Comparison of ENCODE assay signal across 16 mouse cellular contexts in genomic region chr6:145471638-145472247, GRCm38 (mm10).
DNase-seq lines count a peak whose midpoint lies in the region; ATAC-seq and TF ChIP-seq lines count a peak whose summit lies in the region.
"Had no signal": no experiment of that assay in that cellular context is flagged by ENCODE, and none has a peak within 500 bp of the region (broad histone marks: within the 10 kb centered on the region; RNA-seq: fewer than 3 reads in every experiment).

No protein-coding gene starts in this region.

- ATAC-seq in liver, embryonic 16.5 days (ENCODE audit: low read depth): peak; percentile 24; the same call in 1 of the 2 replicates
- ATAC-seq in liver, embryonic 11.5 days (replicated peaks; ENCODE audit: low FRiP score): no peak
- no peak; the same call in 1 of the 2 replicates for ATAC-seq in neural tube, embryonic 14.5 days (ENCODE audit: low read depth)
- 0 out of 2 replicates have a peak, but pooled peaks have one; percentile 33 for ATAC-seq in hindbrain, postnatal 0 days
- ATAC-seq: activated CD4-positive, CD25-positive, alpha-beta regulatory T cell, adult 4 months had no signal

- no peaks in the 10 kb centered on the region for H3K36me3 ChIP-seq in liver, embryonic 16.5 days (ENCODE audit: control insufficient read depth, insufficient read depth)
- no peaks in the 10 kb centered on the region for H3K36me3 ChIP-seq in liver, embryonic 11.5 days (ENCODE audit: control insufficient read depth, insufficient read depth, low read length)
- no peaks in the 10 kb centered on the region for H3K36me3 ChIP-seq in neural tube, embryonic 14.5 days (ENCODE audit: control insufficient read depth, insufficient read depth, low read length)
- H3K36me3 ChIP-seq in hindbrain, postnatal 0 days (ENCODE audit: insufficient read depth, low read length): no peaks in the 10 kb centered on the region
- H3K36me3 ChIP-seq: limb, embryonic 12.5 days had no signal

- TF ChIP-seq CTCF in hindbrain, postnatal 0 days (IDR thresholded peaks at IDR 0.05; ENCODE audit: low read depth): peak; percentile 23; the same call in 1 of the 2 replicates

- H3K9me3 ChIP-seq in liver, embryonic 16.5 days (replicated peaks; ENCODE audit: control insufficient read depth, low read length): no peaks in the 10 kb centered on the region
- no peaks in the 10 kb centered on the region for H3K9me3 ChIP-seq in liver, embryonic 11.5 days (ENCODE audit: control insufficient read depth, low read length)
- H3K9me3 ChIP-seq in neural tube, embryonic 14.5 days (ENCODE audit: control insufficient read depth, low read length): no peaks in the 10 kb centered on the region
- H3K9me3 ChIP-seq in hindbrain, postnatal 0 days (ENCODE audit: low read length): no peaks in the 10 kb centered on the region

- no peak overlapping the region for H3K27ac ChIP-seq in liver, embryonic 16.5 days (ENCODE audit: low read length)
- H3K27ac ChIP-seq in liver, embryonic 11.5 days (ENCODE audit: low read depth, low read length): no peak overlapping the region
- peak overlapping the region; percentile 28; the same call in 1 of the 2 replicates for H3K27ac ChIP-seq in neural tube, embryonic 14.5 days (ENCODE audit: low read depth, low read length)
- no peak overlapping the region for H3K27ac ChIP-seq in hindbrain, postnatal 0 days
- H3K27ac ChIP-seq: limb, embryonic 12.5 days had no signal

- no peak for DNase-seq in liver, embryonic 11.5 days (ENCODE audit: low spot score)
- DNase-seq in neural tube, embryonic 10.5 days (ENCODE audit: extremely low spot score, low spot score): no peak
- DNase-seq in hindbrain, postnatal 0 days (ENCODE audit: low spot score): peak; percentile 51
- DNase-seq in retina, postnatal 1 day: peak; percentile 95
- DNase-seq in thymus, postnatal 10 days (ENCODE audit: low spot score in 2 of 2): no peak
- DNase-seq in cerebellum, postnatal 14 days: no peak
- DNase-seq: adrenal gland, postnatal 36 days; kidney, adult 8-10 months; lung, postnatal 14 days; right cerebral cortex, postnatal 4 days; thymus, postnatal 4 days had no signal

- no peaks in the 10 kb centered on the region for H3K27me3 ChIP-seq in liver, embryonic 16.5 days (ENCODE audit: control insufficient read depth, insufficient read depth, low read depth, low read length)
- H3K27me3 ChIP-seq in liver, embryonic 11.5 days (replicated peaks; ENCODE audit: control insufficient read depth, insufficient read depth, low read length): no peaks in the 10 kb centered on the region
- H3K27me3 ChIP-seq in neural tube, embryonic 14.5 days (ENCODE audit: control insufficient read depth, insufficient read depth, low read length): no peaks in the 10 kb centered on the region
- no peaks in the 10 kb centered on the region for H3K27me3 ChIP-seq in hindbrain, postnatal 0 days (ENCODE audit: insufficient read depth, low read length)
- H3K27me3 ChIP-seq: limb, embryonic 12.5 days had no signal

- H3K4me3 ChIP-seq in liver, embryonic 16.5 days (ENCODE audit: low read depth, low read length): no peak overlapping the region
- no peak overlapping the region for H3K4me3 ChIP-seq in liver, embryonic 11.5 days (ENCODE audit: low read depth, low read length)
- no peak overlapping the region for H3K4me3 ChIP-seq in neural tube, embryonic 14.5 days (ENCODE audit: low read depth, low read length)
- no peak overlapping the region for H3K4me3 ChIP-seq in hindbrain, postnatal 0 days (ENCODE audit: low read length)
- H3K4me3 ChIP-seq: limb, embryonic 12.5 days; myocyte had no signal

- H3K4me2 ChIP-seq in liver, embryonic 16.5 days (ENCODE audit: low read depth, low read length): no peak overlapping the region
- H3K4me2 ChIP-seq in liver, embryonic 11.5 days: no peak overlapping the region
- no peak overlapping the region for H3K4me2 ChIP-seq in neural tube, embryonic 14.5 days (ENCODE audit: low read depth, low read length)
- no peak overlapping the region for H3K4me2 ChIP-seq in hindbrain, postnatal 0 days (ENCODE audit: low read depth, low read length)
- H3K4me2 ChIP-seq: limb, embryonic 12.5 days had no signal

- WGBS in liver, embryonic 16.5 days (ENCODE audit: insufficient replicate concordance): 68% methylated on average over 11 of the region's 11 CpGs
- WGBS in liver, embryonic 11.5 days: 83% methylated on average over 11 of the region's 11 CpGs
- WGBS in neural tube, embryonic 14.5 days: 46% methylated on average over 11 of the region's 11 CpGs
- 31% methylated on average over 11 of the region's 11 CpGs for WGBS in hindbrain, postnatal 0 days

- no peak overlapping the region for H3K9ac ChIP-seq in liver, embryonic 16.5 days (ENCODE audit: low read depth, low read length)
- no peak overlapping the region for H3K9ac ChIP-seq in liver, embryonic 11.5 days (ENCODE audit: low read depth, low read length)
- H3K9ac ChIP-seq in neural tube, embryonic 14.5 days (replicated peaks; ENCODE audit: low read depth, low read length): no peak overlapping the region
- no peak overlapping the region for H3K9ac ChIP-seq in hindbrain, postnatal 0 days (replicated peaks; ENCODE audit: low read length)
- H3K9ac ChIP-seq: limb, embryonic 12.5 days had no signal

- no peaks in the 10 kb centered on the region; the same call in 1 of the 2 replicates for H3K4me1 ChIP-seq in liver, embryonic 16.5 days (ENCODE audit: control insufficient read depth, low read depth, low read length)
- no peaks in the 10 kb centered on the region for H3K4me1 ChIP-seq in liver, embryonic 11.5 days (replicated peaks; ENCODE audit: control insufficient read depth, insufficient read depth, low read length)
- H3K4me1 ChIP-seq in neural tube, embryonic 14.5 days (ENCODE audit: control insufficient read depth, insufficient read depth, low read length): no peaks in the 10 kb centered on the region
- H3K4me1 ChIP-seq in hindbrain, postnatal 0 days (ENCODE audit: insufficient read depth, low read length): no peaks in the 10 kb centered on the region

Comparison
In these comparisons a context has a peak if more than half of its experiments do, and no peak if none do; other contexts are left out.
1. ATAC-seq: peak in liver, embryonic 16.5 days (single experiment) and hindbrain, postnatal 0 days (single experiment); none in liver, embryonic 11.5 days (single experiment) and neural tube, embryonic 14.5 days (single experiment).
2. DNase-seq: peak in hindbrain, postnatal 0 days (single experiment) and retina, postnatal 1 day (single experiment); none in liver, embryonic 11.5 days (single experiment), neural tube, embryonic 10.5 days (single experiment), thymus, postnatal 10 days (0 of 2) and cerebellum, postnatal 14 days (0 of 2).